Mouse (Mus musculus) Patski (cell line): ENCODE results near the gene Hsp90ab1. TPM values are rescaled to one million over a fixed set of nuclear protein-coding genes. Genes with fewer than 3 reads are reported as not detected.

Experiments
- ATAC-seq: fragments of 100-300 bp; one replicate; pipeline ENCODE4 v1.8.0; 2021
- CTCF ChIA-PET: fragments of 350-600 bp; sonication (Branson Sonifier 250); formaldehyde crosslinking; loops from one replicate; lab custom pipeline; 2022; ENCODE audit warnings: inconsistent platforms; lab: Charles Lee
- POLR2A ChIA-PET: fragments of 350-600 bp; sonication (Branson Sonifier 250); formaldehyde crosslinking; loops from one replicate; lab custom pipeline; 2022; ENCODE audit warnings: antibody characterized with exemption, inconsistent platforms; lab: Charles Lee
- DNase-seq: peaks from one replicate; pipeline ENCODE4 v3.0.0-alpha.2; 2011; ENCODE audit warnings: low read depth, low spot score
- H3K27me3 ChIP-seq: fragments of 371-371 bp; one replicate; pipeline ENCODE4 v1.5.1; 2021
- CTCF ChIP-seq: fragments of 100-300 bp; IDR thresholded peaks from one replicate; pipeline ENCODE4 v1.5.1; 2021
- in situ Hi-C: fragments of 300-500 bp; cut with MboI; formaldehyde crosslinking; loops from 3 replicates; pipeline ENCODE4 v1.11.1; 2018; ENCODE audit warnings: low pct_unique_long_range_greater_than_20kb, mixed read lengths
- polyA plus RNA-seq: library from polyadenylated mRNA; unstranded; gene quantifications from one replicate; pipeline ENCODE4 v1.2.3, GENCODE M21; 2021

Gene Hsp90ab1
- polyA plus RNA-seq, 1 experiment from 2014 or later = 1,835 TPM

DNA sequence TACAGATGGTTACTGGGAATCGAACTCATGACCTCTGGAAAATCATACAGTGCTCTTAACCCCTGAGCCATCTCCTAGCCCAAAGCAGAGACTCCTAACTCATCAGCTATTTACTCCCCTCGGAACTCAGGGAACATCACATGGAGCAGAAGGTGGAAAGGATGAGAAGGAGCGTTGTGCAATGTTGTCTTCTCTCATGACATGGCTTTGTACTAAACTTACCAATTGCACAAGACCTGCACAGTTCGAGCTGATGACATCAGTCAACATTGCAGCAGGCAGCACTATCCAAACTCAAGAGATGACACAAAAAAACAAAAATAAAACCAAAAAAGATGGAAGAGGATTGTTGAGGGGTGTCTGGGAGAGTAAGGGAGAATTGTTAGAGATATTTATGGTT, 35.3 kb upstream of the Hsp90ab1 start:
- ATAC-seq (no peak), DNase-seq (no peak)
- ChIA-PET POLR2A (interaction anchor here (0.6 kb wide), 1 partner anchor 146 kb away, joined by 5 read pairs; no protein-coding TSS in a partner anchor), CTCF (interaction anchor here (1.5 to 2.5 kb wide), 2 partner anchors 19 to 24 kb away, joined by 3 to 6 read pairs; no protein-coding TSS in a partner anchor)
- in situ Hi-C loops = no loop called here
- no peak for TF ChIP-seq CTCF
- no peaks in the 10 kb centered on the region for H3K27me3 ChIP-seq

DNA sequence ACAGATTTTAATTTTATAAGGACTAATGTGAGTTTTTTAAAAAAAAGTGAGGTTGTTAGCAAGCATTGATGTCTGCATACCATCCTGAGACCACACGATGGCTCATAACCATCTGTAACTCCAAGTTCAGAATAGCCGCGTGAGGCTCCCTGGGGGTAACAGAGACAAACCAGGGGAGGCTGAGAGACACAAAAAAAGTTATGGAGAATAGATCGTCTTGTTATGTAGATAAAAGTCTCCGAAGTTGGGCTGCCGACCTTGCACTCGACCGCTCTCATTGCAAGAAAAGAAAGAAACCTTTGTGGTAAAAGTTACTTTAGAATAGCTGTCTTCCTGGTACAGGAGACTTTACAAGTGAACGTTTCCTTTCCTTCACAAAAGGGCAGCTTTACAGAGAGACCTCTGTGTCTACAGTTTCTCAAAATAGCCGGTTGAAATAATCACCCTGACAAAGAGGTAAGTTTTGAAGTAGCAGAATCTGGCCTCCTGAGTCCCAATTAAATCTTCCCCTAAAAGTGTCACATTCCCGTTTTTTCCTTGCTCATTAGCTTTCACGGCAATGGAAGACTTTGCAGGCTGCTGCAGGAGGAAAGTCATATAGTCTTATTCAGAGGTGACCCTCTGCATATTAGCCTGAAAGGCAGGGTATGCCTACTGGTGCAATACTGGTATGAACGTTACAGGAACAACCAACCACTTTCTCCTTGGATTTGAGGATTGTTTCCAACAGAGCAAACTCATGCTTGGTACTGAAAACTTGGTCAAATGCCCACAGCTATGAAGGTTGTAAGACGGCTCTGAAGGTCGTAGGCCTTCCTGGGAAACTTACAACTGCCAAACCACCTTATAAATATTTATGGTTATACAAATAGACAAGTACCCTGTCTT, 34.2 kb upstream of the Hsp90ab1 start:
- POLR2A ChIA-PET = no interaction called here
- no peak for TF ChIP-seq CTCF
- DNase-seq (no peak), ATAC-seq (no peak)
- H3K27me3 ChIP-seq = no peaks in the 10 kb centered on the region
- in situ Hi-C loops = no loop called here
- CTCF ChIA-PET = interaction anchor here (2.5 kb wide), 1 partner anchor 23 kb away, joined by 6 read pairs; no protein-coding TSS in a partner anchor

DNA sequence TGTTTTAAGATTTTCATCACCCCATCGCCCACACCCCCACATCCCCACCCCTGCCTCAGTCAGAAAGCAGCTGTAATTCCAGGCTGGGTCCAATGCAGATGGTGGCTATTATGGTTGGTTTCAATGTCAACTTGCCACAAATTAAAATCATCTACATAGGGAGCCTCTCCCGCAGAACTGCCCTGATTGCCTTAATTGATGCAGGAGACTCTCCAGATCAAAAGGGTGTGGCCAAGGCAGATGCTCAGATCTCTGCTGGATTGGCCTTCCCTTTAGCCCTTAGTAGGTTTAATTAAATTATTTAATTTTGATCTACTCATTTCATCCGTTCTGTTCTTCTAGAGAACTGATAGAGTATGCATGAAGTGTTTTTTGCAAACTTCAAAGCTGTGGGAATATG, 29.9 kb upstream of the Hsp90ab1 start:
- in situ Hi-C loops = no loop called here
- H3K27me3 ChIP-seq = peaks cover 4% of the 10 kb centered on the region
- ATAC-seq (no peak), DNase-seq (no peak)
- TF ChIP-seq CTCF = no peak
- ChIA-PET CTCF (interaction anchor here (1.0 to 1.5 kb wide), 2 partner anchors 17 to 24 kb away, joined by 3 to 5 read pairs; no protein-coding TSS in a partner anchor), POLR2A (no interaction called here)

- ChIA-PET POLR2A (interaction anchor here (0.6 kb wide), 1 partner anchor 87 kb away, joined by 3 read pairs; no protein-coding TSS in a partner anchor), CTCF (interaction anchor here (1.3 to 1.5 kb wide), 2 partner anchors 25 to 30 kb away, joined by 3 to 5 read pairs; no protein-coding TSS in a partner anchor)
- H3K27me3 ChIP-seq = peaks cover 4% of the 10 kb centered on the region
- DNase-seq (no peak), ATAC-seq (no peak)
- in situ Hi-C loops = no loop called here
- TF ChIP-seq CTCF = no peak
These were observed 28.8 kb upstream of the Hsp90ab1 start, which contains the start of gene Mymx for GRCm38 (mm10) chr17:45601877-45602304. Gene Mymx, minus strand, starts transcription at chr17:45602102.

DNA sequence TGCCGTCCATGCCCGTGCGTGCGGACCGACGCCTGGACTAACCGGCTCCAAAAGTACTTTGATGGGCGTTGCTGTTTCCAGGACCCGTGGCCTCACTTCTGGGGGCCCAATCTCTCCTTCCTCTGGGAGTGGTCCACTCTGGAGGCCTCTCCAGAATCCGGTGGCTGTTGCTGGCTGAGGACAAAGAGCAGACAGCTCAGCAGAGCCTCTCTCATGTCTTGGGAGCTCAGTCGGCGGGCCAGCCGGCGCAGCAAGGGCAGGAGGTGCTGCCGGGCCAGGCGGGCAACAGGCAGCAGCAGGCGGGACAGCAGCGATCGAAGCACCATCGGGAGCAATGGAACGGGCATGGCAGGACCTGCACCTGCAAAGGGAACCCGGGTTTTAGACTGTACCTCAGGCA, 28.3 kb upstream of the Hsp90ab1 start:
- no peak for TF ChIP-seq CTCF
- in situ Hi-C loops = no loop called here
- ATAC-seq (no peak), DNase-seq (no peak)
- ChIA-PET POLR2A (interaction anchor here (0.6 kb wide), 1 partner anchor 87 kb away, joined by 3 read pairs; no protein-coding TSS in a partner anchor), CTCF (interaction anchor here (1.3 to 1.5 kb wide), 3 partner anchors 16 to 30 kb away, joined by 3 to 5 read pairs (median 3); no protein-coding TSS in a partner anchor)
- peaks cover 4% of the 10 kb centered on the region for H3K27me3 ChIP-seq

GRCm38 (mm10) chr17:45600267-45600666, 27.2 kb upstream of the Hsp90ab1 start:
- TF ChIP-seq CTCF = no peak
- ATAC-seq (no peak), DNase-seq (no peak)
- peaks cover 4% of the 10 kb centered on the region for H3K27me3 ChIP-seq
- ChIA-PET CTCF (interaction anchor here (1.2 to 1.4 kb wide), 3 partner anchors 10 to 17 kb away, joined by 3 to 7 read pairs (median 3); no protein-coding TSS in a partner anchor), POLR2A (no interaction called here)
- in situ Hi-C loops = no loop called here

DNA sequence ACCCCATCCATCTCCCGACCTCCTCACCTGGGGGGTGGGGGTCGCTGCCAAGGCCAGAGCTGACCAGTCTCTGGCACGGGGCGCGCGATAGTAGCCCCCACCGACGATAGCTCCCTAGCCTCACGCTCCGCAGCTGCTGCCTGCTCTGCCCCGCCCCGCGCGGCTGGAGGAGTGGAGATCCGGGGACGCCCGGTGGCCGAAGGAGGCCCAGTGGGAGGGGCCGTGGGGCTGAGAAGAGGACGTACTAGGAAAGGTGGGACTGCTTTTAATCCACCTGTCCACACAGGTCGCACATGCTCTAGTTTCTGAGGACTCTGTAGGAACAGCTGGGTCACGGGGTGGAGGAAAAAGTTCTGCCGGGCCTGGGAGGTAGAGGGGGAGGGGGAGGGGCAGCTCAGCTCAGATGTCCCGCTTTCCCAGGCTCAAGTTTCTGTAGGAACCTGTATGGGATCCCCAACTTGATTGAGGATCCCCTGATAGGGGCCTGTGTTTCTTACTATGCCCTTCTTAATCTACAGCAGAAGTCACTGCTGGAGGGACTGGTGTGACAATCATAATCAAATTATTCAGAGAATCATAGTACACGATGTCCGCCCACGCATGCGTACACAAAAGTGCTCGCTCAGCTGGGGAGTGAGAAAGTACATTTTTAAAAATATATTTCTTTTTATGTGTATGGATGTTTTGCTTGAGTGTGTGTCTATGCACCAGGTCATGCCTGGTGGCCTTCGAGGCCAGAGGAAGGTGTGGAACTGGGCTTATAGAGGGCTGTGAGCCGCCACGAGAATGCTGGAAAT, 26.6 kb upstream of the Hsp90ab1 start, which contains the start of gene Slc29a1:
Gene Slc29a1, minus strand, starts transcription at position 161 of the 797 bp plus-strand sequence.
- TF ChIP-seq CTCF = no peak
- ChIA-PET CTCF (interaction anchor here (1.2 to 1.4 kb wide), 3 partner anchors 11 to 18 kb away, joined by 3 to 7 read pairs (median 3); no protein-coding TSS in a partner anchor), POLR2A (no interaction called here)
- DNase-seq = no peak
- no peak for ATAC-seq
- H3K27me3 ChIP-seq = peaks cover 4% of the 10 kb centered on the region
- in situ Hi-C loops = no loop called here

GRCm38 (mm10) chr17:45598891-45599290, 25.8 kb upstream of the Hsp90ab1 start:
- CTCF ChIA-PET = no interaction called here
- POLR2A ChIA-PET = no interaction called here
- H3K27me3 ChIP-seq = peaks cover 4% of the 10 kb centered on the region
- TF ChIP-seq CTCF = no peak
- in situ Hi-C loops = no loop called here
- no peak for DNase-seq
- no peak for ATAC-seq

- ChIA-PET CTCF (interaction anchor here (1.3 to 1.9 kb wide), 2 partner anchors 12 to 28 kb away, joined by 3 to 11 read pairs; no protein-coding TSS in a partner anchor), POLR2A (interaction anchor here (0.6 to 1.8 kb wide), 2 partner anchors 13 to 116 kb away, joined by 3 to 8 read pairs; no protein-coding TSS in a partner anchor)
- DNase-seq (no peak), ATAC-seq (no peak)
- H3K27me3 ChIP-seq = peaks cover 4% of the 10 kb centered on the region
- TF ChIP-seq CTCF = no peak
- in situ Hi-C loops = no loop called here
These were observed 25.3 kb upstream of the Hsp90ab1 start for GRCm38 (mm10) chr17:45598376-45598775.
